Mouse (Mus musculus) cortical plate, adult 2 months (tissue): ENCODE results near the gene Scn5a.

Experiments used
- CTCF ChIP-seq: fragments of 200-500 bp; IDR thresholded peaks from 2 replicates; pipeline ENCODE4 v1.5.1; 2011; ENCODE audit warnings: mild to moderate bottlenecking, control low read depth, low read length; ENCODE audit not compliant: insufficient read depth; ENCODE audit errors: extremely low read depth
- POLR2A ChIP-seq: fragments of 200-500 bp; IDR thresholded peaks from 2 replicates; pipeline ENCODE4 v1.6.1; 2011; ENCODE audit warnings: mild to moderate bottlenecking, low read length, control low read depth; ENCODE audit not compliant: insufficient read depth; ENCODE audit errors: extremely low read depth

GRCm38 (mm10) chr9:119513816-119514215, 65.0 kb downstream of the Scn5a start:
- TF ChIP-seq POLR2A (no peak), CTCF (no peak)
